Mouse (Mus musculus): Measurements from ENCODE around the gene Nkain1.

DNA sequence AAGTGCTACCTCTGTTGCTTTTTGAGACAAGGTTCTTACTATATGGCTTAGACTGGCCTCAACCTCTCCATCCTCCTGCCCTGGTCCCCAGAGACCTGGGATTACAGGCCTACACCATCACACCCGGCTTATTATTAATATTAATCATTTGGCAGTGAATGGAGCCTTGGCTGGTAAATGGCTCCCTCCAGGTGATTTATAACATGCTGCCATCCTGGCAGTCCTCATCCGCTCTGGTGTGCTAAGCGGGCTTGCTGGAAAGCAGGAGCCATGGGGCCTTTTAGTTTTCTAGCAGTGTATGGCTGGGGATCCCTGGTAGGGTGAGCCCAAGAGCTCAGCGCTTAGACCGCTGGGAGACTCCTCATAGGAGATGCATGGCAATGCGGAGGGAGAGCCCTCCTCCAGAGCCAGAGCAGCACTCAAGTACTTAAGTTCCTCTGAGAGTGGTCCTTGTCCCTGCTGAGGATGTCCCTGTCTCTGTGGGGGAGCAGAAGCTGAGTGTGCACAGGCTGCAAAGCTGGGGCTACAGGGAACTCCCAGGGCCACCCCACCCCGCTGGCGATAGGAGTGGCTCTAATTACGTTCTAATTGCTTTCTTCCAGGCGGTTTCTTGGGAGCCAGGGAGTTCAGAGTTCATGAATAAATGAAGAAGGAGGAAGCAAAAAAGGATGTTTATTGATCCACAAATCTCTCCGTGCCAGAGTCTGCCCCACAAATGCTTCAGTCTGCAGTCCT lies 13.2 kb downstream of the Nkain1 start:
- no peak for TF ChIP-seq CTCF (IDR thresholded peaks at IDR 0.05; ENCODE audit: insufficient read depth, low read depth, low read length)
- no peak for TF ChIP-seq POLR2A (IDR thresholded peaks at IDR 0.05; ENCODE audit: insufficient read depth, low read depth, low read length)
